Mouse (Mus musculus) hindbrain, embryonic 11.5 days (tissue): Measurements from ENCODE around the gene Edrf1. TPM values are rescaled to one million over a fixed set of nuclear protein-coding genes. Genes with fewer than 3 reads are reported as not detected.
A peak's percentile ranks its signal among the peaks of the same experiment; 100 is the strongest.

Experiments used
- ATAC-seq: fragments of 200-750 bp; cut with Nextera tagmentation; 2 replicates; pipeline ENCODE4 v1.8.0; 2017; ENCODE audit warnings: mild to moderate bottlenecking, moderate TSS enrichment, moderate library complexity; ENCODE audit not compliant: low FRiP score
- DNase-seq: peaks from one replicate; pipeline ENCODE4 v3.0.0-alpha.2; 2015; ENCODE audit warnings: low spot score
- H3K27ac ChIP-seq: fragments of 300-500 bp; sonication (generic); 2 replicates; pipeline ENCODE4 v1.5.1; 2014; ENCODE audit warnings: mild to moderate bottlenecking, low read depth, low read length
- H3K27me3 ChIP-seq: fragments of 300-500 bp; sonication (generic); 2 replicates; pipeline ENCODE4 v1.6.1; 2014; ENCODE audit warnings: mild to moderate bottlenecking, low read length, moderate library complexity, mixed read lengths; ENCODE audit not compliant: control insufficient read depth, insufficient read depth
- H3K36me3 ChIP-seq: fragments of 300-500 bp; sonication (generic); 2 replicates; pipeline ENCODE4 v1.6.1; 2014; ENCODE audit warnings: mild to moderate bottlenecking, low read length, moderate library complexity, mixed read lengths; ENCODE audit not compliant: control insufficient read depth, insufficient read depth
- H3K4me1 ChIP-seq: fragments of 300-500 bp; sonication (generic); replicated peaks from 2 replicates; pipeline ENCODE4 v1.6.1; 2014; ENCODE audit warnings: low read length, mixed read lengths; ENCODE audit not compliant: control insufficient read depth, insufficient read depth
- H3K4me2 ChIP-seq: fragments of 300-500 bp; sonication (generic); replicated peaks from 2 replicates; pipeline ENCODE4 v1.6.1; 2014; ENCODE audit warnings: mild to moderate bottlenecking, low read depth, low read length
- H3K4me3 ChIP-seq: fragments of 300-500 bp; sonication (generic); 2 replicates; pipeline ENCODE4 v1.5.1; 2014; ENCODE audit warnings: low read depth, low read length
- H3K9ac ChIP-seq: fragments of 300-500 bp; sonication (generic); 2 replicates; pipeline ENCODE4 v1.6.1; 2014; ENCODE audit warnings: low read depth, low read length
- H3K9me3 ChIP-seq: fragments of 300-500 bp; sonication (generic); 2 replicates; pipeline ENCODE4 v1.6.1; 2016; ENCODE audit warnings: low read length; ENCODE audit not compliant: control insufficient read depth
- WGBS: fragments of 180-500 bp; shearing (Covaris S2); extraction: QIAGEN DNeasy Blood & Tissue Kit; methylation state at CpG from one replicate; pipeline ENCODE4 v1.1.7; 2014; 5-methylcytosine and 5-hydroxymethylcytosine counted together
- polyA plus RNA-seq: library from polyadenylated mRNA; unstranded; fragments of >200 nt; fragmentation: Nextera tagmentation; extraction: Ambion mirVana; gene quantifications from 2 replicates; pipeline ENCODE4 v1.2.1, GENCODE M21; 2014

The Edrf1 gene
- 29.0 and 34.0 TPM in 2 replicates for polyA plus RNA-seq

DNA sequence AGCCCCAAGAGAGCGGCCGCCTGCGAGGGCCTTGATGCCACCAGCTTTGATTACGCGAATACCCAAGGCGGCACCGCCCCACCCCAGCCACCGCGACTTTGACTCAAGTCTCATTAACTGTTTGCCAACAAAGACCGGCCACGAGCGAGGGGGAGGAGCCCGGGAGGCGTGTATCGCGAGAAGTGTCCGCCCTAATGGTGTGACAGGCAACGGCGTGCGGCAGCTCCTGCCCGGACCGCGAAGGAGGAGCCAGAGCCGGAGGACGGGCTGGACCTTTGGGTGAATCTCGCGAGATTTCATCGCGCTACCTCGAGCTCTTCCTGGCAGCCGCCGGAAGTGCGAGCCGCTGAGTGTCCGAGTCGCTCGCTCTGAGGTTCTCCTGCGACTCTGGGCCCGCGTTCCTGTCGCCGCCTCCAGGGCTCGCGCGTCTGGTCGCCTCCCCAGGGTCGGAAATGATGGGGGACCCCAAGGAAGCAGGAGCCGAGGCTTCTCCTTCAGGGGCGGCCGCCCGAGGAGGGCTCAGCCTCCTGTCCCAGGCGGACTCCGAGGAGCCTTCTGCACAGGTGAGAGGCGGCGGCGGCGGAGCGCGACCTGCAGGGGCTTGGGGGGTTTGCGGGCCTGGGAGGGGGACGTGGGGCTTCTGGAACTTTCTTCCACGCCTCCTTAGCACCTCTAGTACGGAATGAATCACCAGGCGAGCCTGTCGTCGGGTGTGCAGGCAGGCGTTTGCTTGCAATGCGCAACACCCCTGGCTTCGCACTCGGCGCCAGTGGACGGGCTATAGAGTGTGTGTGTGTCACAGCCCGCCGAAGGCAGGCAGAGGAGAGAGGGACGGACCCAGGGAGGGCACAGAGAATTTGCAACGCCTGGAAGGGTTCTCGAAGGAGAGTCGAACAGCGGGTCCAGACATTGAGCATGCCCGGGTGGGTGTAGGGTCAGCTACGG lies at the start of gene Edrf1:
Gene Edrf1 (plus strand): TSS at position 183 of the 945 bp plus-strand sequence.
- peak; percentile 99 for ATAC-seq
- H3K4me3 ChIP-seq, result peak within 1 kb of the TSS; percentile 93
- H3K27ac ChIP-seq, result peak within 1 kb of the TSS; percentile 91
- WGBS, result under 1% methylated on average over 81 of the region's 81 CpGs
- H3K9me3 ChIP-seq, result no peaks in the 10 kb centered on the region
- H3K9ac ChIP-seq, result peak within 1 kb of the TSS; percentile 93
- DNase-seq, result peak; percentile 98
- H3K4me1 ChIP-seq, result no peaks in the 10 kb centered on the region
- peak within 1 kb of the TSS; percentile 85 for H3K4me2 ChIP-seq
- no peaks in the 10 kb centered on the region for H3K27me3 ChIP-seq
- H3K36me3 ChIP-seq, result peaks cover 4% of the 10 kb centered on the region; the same call in 1 of the 2 replicates

DNA sequence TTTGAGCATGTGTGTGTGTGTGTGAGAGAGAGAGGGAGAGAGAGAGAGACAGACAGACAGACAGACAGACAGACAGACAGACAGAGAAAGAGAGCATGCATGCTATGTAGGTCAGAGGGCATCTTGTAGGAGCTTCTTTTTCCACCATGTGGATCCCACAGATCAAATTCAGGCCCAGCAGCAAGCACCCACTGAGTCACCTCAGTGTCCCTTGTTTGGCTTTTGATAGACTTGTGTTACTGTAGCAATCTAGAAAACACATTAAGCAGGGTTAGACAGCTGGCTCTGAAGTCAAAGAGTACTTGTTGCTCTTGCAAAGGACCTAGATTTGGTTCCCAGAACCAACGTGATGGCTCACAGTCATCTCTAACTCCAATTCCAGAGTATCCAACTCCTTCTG lies 45.6 kb upstream of the Edrf1 start:
- Histone ChIP-seq H3K27ac (no peak overlapping the region), H3K9me3 (no peaks in the 10 kb centered on the region), H3K4me2 (no peak overlapping the region), H3K36me3 (no peaks in the 10 kb centered on the region), H3K4me1 (no peaks in the 10 kb centered on the region), H3K27me3 (no peaks in the 10 kb centered on the region), H3K9ac (no peak overlapping the region), H3K4me3 (no peak overlapping the region)
- whole genome bisulfite sequencing, result 78% methylated on average over 1 of the region's 1 CpGs
- ATAC-seq (no peak), DNase-seq (no peak)

DNA sequence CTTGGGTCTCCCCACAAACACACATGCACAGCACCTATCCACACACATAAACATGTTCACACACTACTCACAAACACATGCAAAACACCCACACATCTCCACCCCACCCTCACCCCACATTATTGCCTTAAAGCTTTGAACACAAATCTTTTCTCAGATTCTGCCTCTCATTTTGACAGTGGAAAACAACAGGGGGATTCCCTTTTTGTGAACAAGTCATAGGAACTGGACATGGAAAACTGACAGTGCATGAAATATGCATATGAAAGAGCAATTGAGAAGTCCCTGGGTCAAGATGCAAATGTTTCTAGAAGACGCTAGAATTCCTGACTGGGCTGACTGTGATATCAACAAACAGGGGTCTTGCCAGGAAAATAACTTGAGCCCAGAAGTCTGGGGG lies 36.8 kb upstream of the Edrf1 start:
- Histone ChIP-seq H3K4me3 (no peak overlapping the region), H3K9ac (no peak overlapping the region), H3K36me3 (no peaks in the 10 kb centered on the region), H3K27me3 (no peaks in the 10 kb centered on the region), H3K4me1 (no peaks in the 10 kb centered on the region), H3K9me3 (no peaks in the 10 kb centered on the region), H3K4me2 (no peak overlapping the region), H3K27ac (no peak overlapping the region)
- DNase-seq, result no peak
- WGBS, result 54% methylated on average over 1 of the region's 1 CpGs
- ATAC-seq, result no peak

DNA sequence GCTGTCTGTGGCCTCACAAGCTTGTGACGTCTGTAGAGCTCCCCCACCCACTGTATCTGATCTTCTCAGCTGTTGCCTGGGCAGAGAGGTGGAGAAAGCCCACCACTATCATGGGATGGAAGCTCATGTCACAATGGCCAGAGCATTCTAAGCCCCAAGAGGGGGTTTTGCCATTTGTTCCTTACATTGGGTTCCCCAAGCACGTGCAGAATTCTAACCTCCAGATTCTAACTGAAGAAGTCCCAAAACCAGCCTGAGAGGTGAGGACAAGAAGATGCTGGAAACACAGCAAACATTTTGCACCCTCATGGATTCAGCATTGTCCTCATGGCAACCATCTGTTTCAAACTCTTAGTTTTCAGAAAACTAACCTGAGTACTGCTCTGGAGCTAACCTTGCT lies 35.3 kb upstream of the Edrf1 start, which contains the start of gene Tex36:
Gene Tex36 (minus strand): TSS at position 101 of the 400 bp plus-strand sequence.
- Histone ChIP-seq H3K4me3 (no peak within 1 kb of the TSS), H3K27ac (no peak within 1 kb of the TSS), H3K36me3 (no peaks in the 10 kb centered on the region), H3K9ac (no peak within 1 kb of the TSS), H3K4me1 (no peaks in the 10 kb centered on the region), H3K27me3 (no peaks in the 10 kb centered on the region), H3K9me3 (no peaks in the 10 kb centered on the region), H3K4me2 (no peak within 1 kb of the TSS)
- no peak for ATAC-seq
- 61% methylated on average over 2 of the region's 2 CpGs for whole genome bisulfite sequencing
- no peak for DNase-seq

DNA sequence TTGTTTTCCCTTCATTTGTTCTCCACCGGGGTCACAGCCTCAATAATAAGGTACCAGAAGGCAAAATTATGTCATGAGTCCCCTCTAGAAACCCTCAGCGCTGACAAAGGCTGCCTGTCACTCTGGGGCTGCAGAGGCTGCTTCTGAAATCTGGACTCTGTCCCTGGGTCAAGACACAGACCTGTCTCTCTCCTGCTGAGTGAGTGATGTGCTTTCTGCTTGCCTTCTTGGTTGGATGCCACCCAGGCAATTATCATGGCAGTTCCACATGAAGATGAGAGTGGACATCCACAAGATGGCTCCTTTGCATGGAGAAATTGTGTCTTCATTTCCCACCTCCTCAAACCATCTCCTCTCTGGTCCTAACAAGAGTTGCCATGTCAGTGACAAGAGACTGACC lies 34.2 kb upstream of the Edrf1 start:
- H3K4me1 ChIP-seq, result no peaks in the 10 kb centered on the region
- DNase-seq (no peak), ATAC-seq (no peak)
- 81% methylated on average over 2 of the region's 2 CpGs for WGBS
- no peak overlapping the region for H3K27ac ChIP-seq
- no peaks in the 10 kb centered on the region for H3K9me3 ChIP-seq
- no peak overlapping the region for H3K4me2 ChIP-seq
- no peak overlapping the region for H3K9ac ChIP-seq
- no peaks in the 10 kb centered on the region for H3K27me3 ChIP-seq
- no peak overlapping the region for H3K4me3 ChIP-seq
- no peaks in the 10 kb centered on the region for H3K36me3 ChIP-seq

DNA sequence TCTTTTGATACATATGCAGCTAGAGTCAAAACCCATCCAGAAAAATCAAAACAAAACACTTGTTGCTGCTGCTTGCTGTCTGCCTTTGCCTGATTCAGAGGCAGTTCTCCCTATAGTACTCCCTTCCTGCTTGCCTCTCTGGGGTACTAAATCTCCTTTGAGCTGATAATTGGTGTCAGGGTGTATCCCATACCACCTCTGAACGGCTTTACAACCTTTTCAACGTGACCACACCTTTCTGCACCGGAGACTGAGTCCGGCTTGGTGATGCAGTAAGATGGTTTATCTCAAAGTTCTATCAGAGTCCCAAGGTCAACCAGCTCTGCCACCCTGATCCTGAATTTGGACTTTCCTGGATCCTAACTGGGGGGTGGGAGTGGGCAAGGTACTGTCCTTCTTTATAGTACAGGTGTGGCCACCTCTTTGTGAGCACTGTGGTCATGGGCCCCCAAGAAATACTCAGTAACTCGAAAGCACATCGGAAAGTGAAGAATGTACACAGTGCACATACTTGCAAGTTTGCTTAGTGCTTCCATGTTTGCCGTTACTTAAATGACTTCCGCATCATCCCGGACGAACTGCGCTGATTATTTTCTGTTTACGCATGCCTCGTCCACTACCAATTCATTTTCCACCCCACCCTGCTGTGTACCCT lies 32.8 kb upstream of the Edrf1 start:
- Histone ChIP-seq H3K4me3 (no peak overlapping the region), H3K27me3 (no peaks in the 10 kb centered on the region), H3K9ac (no peak overlapping the region), H3K4me1 (no peaks in the 10 kb centered on the region), H3K9me3 (no peaks in the 10 kb centered on the region), H3K4me2 (no peak overlapping the region), H3K27ac (no peak overlapping the region), H3K36me3 (no peaks in the 10 kb centered on the region)
- WGBS, result 84% methylated on average over 13 of the region's 13 CpGs
- no peak for ATAC-seq
- DNase-seq, result no peak

DNA sequence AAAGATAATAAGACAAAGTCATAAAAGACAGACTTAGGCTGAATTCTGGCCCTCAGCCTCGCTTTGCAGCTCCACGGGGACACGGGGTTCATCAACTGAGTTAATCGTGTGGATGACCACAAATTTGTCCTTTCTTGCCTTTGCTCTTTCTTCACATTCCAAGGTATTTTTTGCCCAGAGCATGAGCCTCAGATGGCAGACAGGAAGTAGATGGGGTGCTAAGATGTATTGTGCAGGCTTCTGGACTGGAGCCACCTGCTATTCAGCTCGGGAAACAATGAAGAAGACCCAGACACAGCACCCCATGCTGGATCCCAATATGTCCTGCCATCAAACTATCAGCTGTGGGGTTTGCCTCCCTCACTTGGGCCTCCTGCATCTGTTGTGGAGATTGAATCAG lies 30.0 kb upstream of the Edrf1 start:
- WGBS, result 89% methylated on average over 5 of the region's 5 CpGs
- Histone ChIP-seq H3K36me3 (no peaks in the 10 kb centered on the region), H3K27ac (no peak overlapping the region), H3K9me3 (no peaks in the 10 kb centered on the region), H3K4me3 (no peak overlapping the region), H3K9ac (no peak overlapping the region), H3K4me1 (no peaks in the 10 kb centered on the region), H3K27me3 (no peaks in the 10 kb centered on the region), H3K4me2 (no peak overlapping the region)
- ATAC-seq (no peak), DNase-seq (no peak)

DNA sequence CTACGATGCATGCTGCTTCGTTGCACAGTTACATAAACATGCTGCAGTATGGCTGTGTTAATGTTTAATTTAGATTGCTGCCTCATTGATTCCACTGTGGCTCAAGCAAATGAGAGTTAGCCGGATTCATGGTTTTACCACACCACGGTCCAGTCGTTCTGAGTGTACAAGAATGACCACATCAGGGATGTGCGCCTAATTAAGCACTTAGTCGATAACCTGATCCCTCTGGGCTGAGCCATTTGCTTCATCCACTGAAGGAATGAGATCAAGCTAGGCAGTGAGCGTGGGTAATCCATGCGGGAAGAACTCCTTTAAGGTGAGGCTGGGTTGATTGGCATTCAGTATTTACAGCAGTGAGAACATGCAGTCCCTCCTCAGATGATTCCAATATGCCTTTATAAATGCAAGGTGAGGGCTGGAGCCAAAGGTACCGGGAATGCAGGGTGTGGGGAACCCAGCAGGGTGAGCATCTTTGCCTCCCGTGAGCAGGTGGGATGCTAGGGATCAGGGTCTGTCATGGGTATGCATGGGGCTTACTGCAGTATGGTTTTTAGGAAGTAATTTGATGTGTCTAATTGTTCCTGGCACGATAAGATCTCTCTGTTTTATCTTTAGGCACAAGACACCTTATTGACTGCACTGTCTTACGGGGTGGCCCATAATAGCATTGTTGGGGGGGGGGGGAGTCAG lies 29.3 kb upstream of the Edrf1 start:
- Histone ChIP-seq H3K27ac (no peak overlapping the region), H3K9me3 (no peaks in the 10 kb centered on the region), H3K4me1 (no peaks in the 10 kb centered on the region), H3K4me2 (no peak overlapping the region), H3K9ac (no peak overlapping the region), H3K36me3 (no peaks in the 10 kb centered on the region), H3K4me3 (no peak overlapping the region), H3K27me3 (no peaks in the 10 kb centered on the region)
- no peak for DNase-seq
- ATAC-seq, result no peak
- 76% methylated on average over 13 of the region's 13 CpGs for WGBS
